In the genomic region with DNA sequence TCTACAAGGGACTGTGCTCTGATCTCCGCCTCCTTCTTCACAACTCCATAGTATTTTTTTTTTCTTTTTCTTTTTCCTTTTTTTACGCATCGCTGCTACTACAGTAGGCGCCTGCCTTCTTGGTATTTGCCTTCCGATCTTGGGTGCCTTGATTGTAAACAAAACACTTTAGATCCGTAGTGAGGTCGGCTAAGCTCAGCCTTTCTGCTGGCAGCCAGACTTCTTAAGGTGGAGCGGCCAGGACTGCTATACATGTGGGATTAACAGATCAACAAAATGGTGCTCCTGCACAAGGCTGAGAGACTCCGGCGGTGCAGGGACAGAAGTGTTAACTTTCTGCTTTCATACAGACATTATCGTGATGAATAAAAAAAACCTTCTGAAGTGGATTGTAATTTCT, we compare ENCODE assay signal across 8 mouse cellular contexts. TPM values are rescaled to one million over a fixed set of nuclear protein-coding genes. Genes with fewer than 3 reads are reported as not detected.
DNase-seq lines count a peak whose midpoint lies in the region; ATAC-seq and TF ChIP-seq lines count a peak whose summit lies in the region.

No protein-coding gene starts in this region.

- peaks cover 48% of the 10 kb centered on the region for H3K4me1 ChIP-seq in G1E (ENCODE audit: insufficient read depth, low read depth, low read length)
- H3K4me1 ChIP-seq in heart, embryonic 11.5 days (ENCODE audit: control insufficient read depth, insufficient read depth, low read length) = peaks cover 3% of the 10 kb centered on the region
- H3K4me1 ChIP-seq in kidney, embryonic 14.5 days (ENCODE audit: control insufficient read depth, insufficient read depth, low read length) = peaks cover 2% of the 10 kb centered on the region; the same call in 1 of the 2 replicates
- peaks cover 30% of the 10 kb centered on the region for H3K4me1 ChIP-seq in neural tube, embryonic 15.5 days

- no peaks in the 10 kb centered on the region for H3K27me3 ChIP-seq in G1E (ENCODE audit: insufficient read depth, low read length)
- no peaks in the 10 kb centered on the region for H3K27me3 ChIP-seq in heart, embryonic 11.5 days (ENCODE audit: control insufficient read depth, insufficient read depth, low read length)
- H3K27me3 ChIP-seq in kidney, embryonic 14.5 days (ENCODE audit: control insufficient read depth, insufficient read depth, low read length) = no peaks in the 10 kb centered on the region
- H3K27me3 ChIP-seq in neural tube, embryonic 15.5 days (replicated peaks) = peaks cover 6% of the 10 kb centered on the region

- no peak for ATAC-seq in G1E (ENCODE audit: extremely low read depth, insufficient number of reproducible peaks, low FRiP score, poor library complexity, severe bottlenecking)
- ATAC-seq in heart, embryonic 11.5 days (replicated peaks; ENCODE audit: insufficient number of reproducible peaks, low FRiP score, low TSS enrichment) = no peak
- ATAC-seq in kidney, embryonic 14.5 days (ENCODE audit: low FRiP score, low TSS enrichment) = no peak
- no peak for ATAC-seq in neural tube, embryonic 15.5 days (ENCODE audit: low FRiP score)

- H3K27ac ChIP-seq in heart, embryonic 11.5 days (ENCODE audit: low read depth, low read length) = no peak overlapping the region
- no peak overlapping the region for H3K27ac ChIP-seq in kidney, embryonic 14.5 days (ENCODE audit: low read depth, low read length)
- peak overlapping the region; percentile 56; the same call in 1 of the 2 replicates for H3K27ac ChIP-seq in neural tube, embryonic 15.5 days (replicated peaks)

- H3K9me3 ChIP-seq in G1E (replicated peaks) = no peaks in the 10 kb centered on the region
- H3K9me3 ChIP-seq in heart, embryonic 11.5 days (replicated peaks; ENCODE audit: control insufficient read depth, low read length) = no peaks in the 10 kb centered on the region
- no peaks in the 10 kb centered on the region for H3K9me3 ChIP-seq in kidney, embryonic 14.5 days (ENCODE audit: control insufficient read depth, low read length)
- H3K9me3 ChIP-seq in neural tube, embryonic 15.5 days (replicated peaks) = no peaks in the 10 kb centered on the region

- H3K4me3 ChIP-seq in G1E (ENCODE audit: low read depth, low read length) = peak overlapping the region; percentile 66
- H3K4me3 ChIP-seq in heart, embryonic 11.5 days (ENCODE audit: low read depth, low read length) = peak overlapping the region; percentile 53
- peak overlapping the region; percentile 32 for H3K4me3 ChIP-seq in kidney, embryonic 14.5 days (ENCODE audit: low read length)
- H3K4me3 ChIP-seq in neural tube, embryonic 15.5 days (replicated peaks) = peak overlapping the region; percentile 42

- H3K9ac ChIP-seq in heart, embryonic 11.5 days (ENCODE audit: low read depth, low read length) = peak overlapping the region; percentile 68
- H3K9ac ChIP-seq in kidney, embryonic 14.5 days (ENCODE audit: low read depth, low read length) = peak overlapping the region; percentile 58
- H3K9ac ChIP-seq in neural tube, embryonic 15.5 days (replicated peaks) = peak overlapping the region; percentile 30; the same call in 1 of the 2 replicates

- TF ChIP-seq CTCF in G1E (IDR thresholded peaks at IDR 0.05; ENCODE audit: low read depth, low read length) = no peak

- peak overlapping the region; percentile 90 for H3K4me2 ChIP-seq in heart, embryonic 11.5 days
- peak overlapping the region; percentile 67 for H3K4me2 ChIP-seq in kidney, embryonic 14.5 days (replicated peaks; ENCODE audit: low read depth, low read length)
- H3K4me2 ChIP-seq in neural tube, embryonic 15.5 days = peak overlapping the region; percentile 63

- WGBS in heart, embryonic 11.5 days (ENCODE audit: insufficient replicate concordance) = 2% methylated on average over 11 of the region's 11 CpGs
- under 1% methylated on average over 11 of the region's 11 CpGs for WGBS in kidney, embryonic 14.5 days
- 1% methylated on average over 11 of the region's 11 CpGs for WGBS in neural tube, embryonic 15.5 days

- peaks cover 2% of the 10 kb centered on the region for H3K36me3 ChIP-seq in G1E (replicated peaks)
- no peaks in the 10 kb centered on the region for H3K36me3 ChIP-seq in heart, embryonic 11.5 days (ENCODE audit: control insufficient read depth, insufficient read depth, low read length)
- H3K36me3 ChIP-seq in kidney, embryonic 14.5 days (ENCODE audit: control insufficient read depth, insufficient read depth, low read length) = peaks cover 2% of the 10 kb centered on the region; the same call in 1 of the 2 replicates
- H3K36me3 ChIP-seq in neural tube, embryonic 15.5 days = no peaks in the 10 kb centered on the region

- DNase-seq in 416B (ENCODE audit: low read depth) = peak; percentile 66
- DNase-seq in G1E (ENCODE audit: low spot score) = no peak
- DNase-seq in embryo, embryonic 11 days = peak; percentile 80
- DNase-seq in lung, adult 18-20 months = peak; percentile 79 to 84
- DNase-seq in urinary bladder, postnatal 25 days (ENCODE audit: low spot score) = peak; percentile 48

RNA-seq across cellular contexts. Expression of a gene that starts 3.1 kb away (rescaled TPM):
- total RNA-seq in G1E (2014; fragmentation: Nextera tagmentation) (88.0 and 88.8 TPM in 2 replicates), G1E (2017) (79.3 and 87.1 TPM in 2 replicates)
- polyA plus RNA-seq in G1E (2012) = 34.6 and 34.8 TPM in 2 replicates
- 13.9 and 14.7 TPM in 2 replicates for polyA plus RNA-seq in heart, embryonic 11.5 days (2014; fragmentation: Nextera tagmentation; extraction: Ambion mirVana)
- 14.5 and 15.3 TPM in 2 replicates for polyA plus RNA-seq in kidney, embryonic 14.5 days (2014; fragmentation: Nextera tagmentation; extraction: Ambion mirVana)
- polyA plus RNA-seq in neural tube, embryonic 15.5 days (2015; fragmentation: Nextera tagmentation; extraction: Ambion mirVana) = 15.7 and 17.3 TPM in 2 replicates

RNA-seq across cellular contexts. Expression of a gene that starts 18.7 kb away (rescaled TPM):
- total RNA-seq in G1E (2014; fragmentation: Nextera tagmentation) (22.5 and 25.0 TPM in 2 replicates), G1E (2017) (11.2 and 11.7 TPM in 2 replicates)
- 2.3 and 3.5 TPM in 2 replicates for polyA plus RNA-seq in G1E (2012)
- polyA plus RNA-seq in heart, embryonic 11.5 days (2014; fragmentation: Nextera tagmentation; extraction: Ambion mirVana) = 11.1 and 12.0 TPM in 2 replicates
- polyA plus RNA-seq in kidney, embryonic 14.5 days (2014; fragmentation: Nextera tagmentation; extraction: Ambion mirVana) = 12.1 and 13.1 TPM in 2 replicates
- polyA plus RNA-seq in neural tube, embryonic 15.5 days (2015; fragmentation: Nextera tagmentation; extraction: Ambion mirVana) = 31.2 and 37.0 TPM in 2 replicates
